Mouse (Mus musculus) spleen, postnatal 36 days (tissue): ENCODE data around the gene Rbp1.

Experiments
- DNase-seq, 2 experiments: peaks; one replicate each; pipeline ENCODE4 v3.0.0; 2022; ENCODE audit warnings: low spot score in 2 of 2, mixed read lengths in 1 of 2

The Rbp1 gene

GRCm38 (mm10) chr9:98422656-98423055, at the start of gene Rbp1:
Gene Rbp1 (plus strand): TSS chr9:98422961.
- no peak for DNase-seq

GRCm38 (mm10) chr9:98373358-98373757, 49.4 kb upstream of the Rbp1 start:
- DNase-seq: no peak

- DNase-seq: no peak
Observed at GRCm38 (mm10) chr9:98374897-98375296, 47.9 kb upstream of the Rbp1 start.

GRCm38 (mm10) chr9:98375329-98376170, 47.2 kb upstream of the Rbp1 start:
- no peak for DNase-seq

DNA sequence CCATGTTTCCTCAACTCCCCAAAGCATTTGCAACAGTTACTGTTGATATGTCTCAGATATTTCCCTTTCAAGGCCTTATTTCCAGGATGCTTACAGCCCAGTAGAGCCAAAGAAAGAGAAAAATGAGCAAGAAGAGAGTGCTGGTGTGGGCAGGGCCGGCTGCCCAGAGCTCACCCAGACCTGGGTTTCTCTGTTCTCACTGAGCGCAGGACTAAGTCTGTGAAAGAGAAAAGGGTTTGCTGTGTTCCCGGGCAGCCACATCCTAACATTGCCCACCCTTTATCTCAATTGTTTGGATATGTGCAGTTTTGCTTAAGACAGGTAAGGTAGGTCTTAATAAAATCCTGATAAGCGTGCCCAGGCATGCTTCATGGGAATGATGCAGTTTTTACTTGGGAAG, 43.0 kb upstream of the Rbp1 start:
- no peak for DNase-seq

- no peak for DNase-seq
Observed at GRCm38 (mm10) chr9:98380593-98380992, 42.2 kb upstream of the Rbp1 start.

- DNase-seq: no peak
Observed at GRCm38 (mm10) chr9:98387741-98388632, 34.8 kb upstream of the Rbp1 start.

DNA sequence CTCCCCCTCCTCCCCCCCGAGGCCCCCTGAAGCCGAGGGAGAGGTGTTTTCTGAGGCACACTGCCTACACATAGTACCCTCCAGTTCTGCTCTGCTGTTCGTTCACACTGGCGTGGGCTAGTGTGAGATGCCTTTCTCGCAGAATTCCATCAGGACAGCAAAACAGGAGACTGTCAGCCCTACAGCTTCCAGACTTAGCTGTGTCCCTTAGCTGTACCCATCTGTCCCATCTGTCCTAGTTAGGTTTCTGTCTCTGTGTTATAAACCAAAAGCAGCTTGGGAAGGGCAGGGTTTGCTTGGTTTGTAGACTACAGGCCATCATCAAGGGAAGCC, 34.2 kb upstream of the Rbp1 start:
- no peak for DNase-seq

- DNase-seq: no peak
Observed at GRCm38 (mm10) chr9:98393496-98393895, 29.3 kb upstream of the Rbp1 start.

- no peak for DNase-seq
Observed at GRCm38 (mm10) chr9:98397211-98397610, 25.6 kb upstream of the Rbp1 start.

- no peak for DNase-seq
Observed at GRCm38 (mm10) chr9:98397866-98398265, 24.9 kb upstream of the Rbp1 start.

DNA sequence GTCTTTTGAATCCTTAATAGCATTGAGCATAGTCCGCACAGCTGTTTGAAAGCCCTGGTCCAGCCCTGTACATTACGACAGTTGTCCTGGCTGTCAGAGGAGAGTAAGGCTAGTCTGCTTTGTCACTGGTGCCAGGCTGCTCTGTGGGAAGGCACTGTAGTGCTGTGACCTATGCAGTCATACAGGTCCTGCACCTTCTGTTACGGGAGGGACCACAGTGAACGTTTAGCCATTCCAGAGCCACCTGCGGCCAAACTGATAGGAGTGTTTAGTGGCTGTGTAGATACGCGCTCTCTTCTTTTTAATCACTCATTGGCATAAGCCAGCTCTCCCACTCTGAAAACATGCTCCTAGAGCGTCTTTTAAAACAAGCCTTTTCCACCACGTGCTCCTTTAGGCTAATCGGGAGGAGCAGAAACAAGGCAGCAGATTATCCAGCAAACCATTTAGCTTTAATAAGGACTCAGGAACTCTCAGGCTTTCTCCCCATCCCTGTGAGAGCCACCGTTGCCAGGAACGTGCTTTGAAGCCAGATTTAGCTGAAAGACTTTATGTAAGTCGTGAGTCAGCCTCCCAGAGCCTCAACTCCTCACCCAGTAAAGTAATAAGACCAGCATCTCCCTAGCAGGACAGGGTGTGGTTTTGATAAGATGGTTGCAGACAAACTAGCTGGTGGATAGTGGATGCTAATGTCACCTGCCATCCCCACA, 22.4 kb upstream of the Rbp1 start:
- DNase-seq: no peak

DNA sequence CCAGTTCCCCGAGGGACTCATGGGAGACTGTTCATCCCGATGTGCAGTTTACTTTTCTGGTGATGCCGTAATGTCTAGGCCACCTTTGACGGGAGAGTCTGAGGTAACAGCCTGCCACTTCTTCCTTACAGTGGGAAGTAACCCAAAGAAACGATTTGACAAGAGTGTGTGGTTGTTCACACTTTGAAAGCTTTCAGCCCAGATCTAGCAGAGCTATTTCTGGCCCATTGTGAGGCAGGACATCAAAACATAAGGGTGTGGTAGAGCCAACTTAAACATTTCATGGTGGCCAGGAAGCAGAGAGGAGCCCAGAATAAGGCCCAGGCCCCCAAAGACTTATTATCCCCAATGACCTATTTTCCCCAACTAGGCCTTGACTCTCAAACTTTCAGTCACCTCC, 21.1 kb upstream of the Rbp1 start:
- no peak for DNase-seq

DNA sequence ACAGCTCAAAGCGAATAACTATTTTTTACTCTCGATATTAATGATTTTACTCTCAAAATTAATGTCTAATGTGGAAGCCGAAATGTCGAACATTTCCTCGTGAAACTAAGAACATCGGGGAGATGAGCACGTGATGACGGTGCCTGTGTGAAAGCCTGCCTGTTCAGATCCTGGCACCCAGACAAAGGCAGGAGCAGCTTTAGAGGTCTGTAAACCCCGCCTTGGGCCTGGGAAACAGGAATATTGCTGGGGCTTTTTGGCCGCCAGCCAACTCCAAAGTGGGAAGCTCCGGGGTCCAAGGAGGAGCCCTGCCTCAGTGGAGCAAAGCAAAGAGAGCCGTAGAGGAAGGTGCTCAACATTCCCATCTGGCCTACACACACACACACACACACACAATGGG, 15.0 kb upstream of the Rbp1 start:
- no peak for DNase-seq

DNA sequence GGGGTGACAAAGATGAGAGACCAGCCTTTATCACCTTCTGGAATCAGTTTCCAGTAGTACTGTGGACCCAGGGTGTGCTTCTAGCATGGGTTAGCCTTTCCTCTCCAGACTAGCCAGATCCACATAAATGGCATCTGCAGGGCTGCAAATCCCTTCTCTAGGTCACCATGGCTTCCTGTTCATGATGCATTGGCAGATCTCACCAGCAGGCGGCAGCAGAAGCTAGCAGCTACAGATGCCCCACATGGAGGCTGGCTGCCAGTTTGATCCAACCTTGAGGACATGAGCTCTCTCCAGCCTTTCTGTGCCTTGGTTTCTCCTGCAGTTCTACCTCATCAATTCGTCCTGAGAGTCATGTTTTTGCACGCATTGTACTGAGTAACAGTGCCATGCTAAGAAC, 13.6 kb upstream of the Rbp1 start:
- DNase-seq: peak; percentile 9 to 22

- DNase-seq: no peak
Observed at GRCm38 (mm10) chr9:98415427-98415826, 7.3 kb upstream of the Rbp1 start.

GRCm38 (mm10) chr9:98417919-98418318, 4.8 kb upstream of the Rbp1 start:
- no peak for DNase-seq

DNA sequence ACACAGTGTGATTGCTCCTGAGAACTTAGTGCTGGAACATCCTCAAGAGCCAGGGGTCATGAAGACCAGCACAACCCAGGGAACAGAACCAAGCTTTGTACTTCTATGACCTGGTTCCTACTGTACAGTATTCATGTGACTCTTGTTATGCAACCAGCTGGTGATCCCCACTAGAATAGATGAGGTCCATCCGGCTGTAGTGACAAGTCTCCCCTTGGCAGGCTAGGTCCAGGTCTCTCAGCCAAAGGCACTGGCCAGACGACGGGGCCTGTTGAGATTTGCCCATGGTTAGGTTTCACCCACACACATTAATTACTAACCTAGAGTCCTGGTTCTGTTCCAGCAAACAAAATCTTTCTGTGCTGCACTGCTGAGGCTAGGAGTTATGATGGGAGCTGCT, 4.4 kb upstream of the Rbp1 start:
- DNase-seq: no peak

DNA sequence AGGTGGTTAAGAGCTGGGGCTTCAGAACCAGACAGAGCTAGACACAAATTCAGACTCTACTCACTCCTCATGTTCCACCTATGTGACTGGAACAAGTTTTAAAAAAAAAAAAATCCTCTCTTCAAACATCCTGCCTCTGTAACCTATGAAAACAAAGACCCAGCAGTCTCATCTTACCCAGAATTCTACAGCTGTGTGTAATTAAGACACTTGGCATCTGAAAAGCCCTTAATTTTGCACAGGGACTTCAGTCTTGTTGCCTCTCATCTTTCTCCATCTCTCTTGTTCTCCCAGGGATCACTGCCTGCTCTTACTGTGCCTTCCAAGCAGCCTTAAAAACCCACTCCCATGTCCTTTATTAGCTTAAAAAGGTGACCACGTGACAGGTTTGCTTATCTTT, 2.1 kb upstream of the Rbp1 start:
- DNase-seq: no peak

- no peak for DNase-seq
Observed at GRCm38 (mm10) chr9:98421903-98422302, 858 bp upstream of the Rbp1 start.

GRCm38 (mm10) chr9:98423691-98424090, 930 bp downstream of the Rbp1 start:
- DNase-seq: no peak

DNA sequence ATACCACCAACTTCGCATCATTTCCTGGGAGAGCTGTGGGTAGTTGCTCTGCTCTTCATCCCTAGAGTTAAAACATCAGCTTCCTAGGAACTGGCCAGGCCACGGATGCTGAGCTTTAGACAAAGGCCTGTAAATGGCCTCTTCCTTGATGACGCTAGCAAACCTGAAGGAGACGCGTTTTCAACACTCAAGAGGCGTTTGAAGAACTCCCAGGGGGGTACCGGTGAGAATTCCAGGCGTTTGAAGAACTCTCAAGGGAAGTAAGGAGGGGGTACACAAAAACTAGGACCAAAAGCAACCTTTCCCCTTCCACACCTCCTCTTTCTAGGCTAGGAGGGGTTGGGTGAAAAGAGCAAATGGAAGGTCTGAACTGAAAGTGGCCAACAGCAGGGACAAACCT, 1.5 kb downstream of the Rbp1 start:
- no peak for DNase-seq
